Mouse (Mus musculus) adipose tissue, adult 10 weeks (tissue): Measurements from ENCODE around the gene Olfr39. TPM values are rescaled to one million over a fixed set of nuclear protein-coding genes. Genes with fewer than 3 reads are reported as not detected.

Experiments
- polyA plus RNA-seq: library from polyadenylated mRNA; stranded (reverse); fragments of 350-450 nt; fragmentation: Illumina TruSeq; extraction: RNeasy Lipid Tissue Mini Kit (QIAGEN cat#74804); gene quantifications from one replicate; pipeline ENCODE4 v1.2.3, GENCODE M21; 2014; ENCODE audit warnings: low read depth, low replicate concordance

Gene Olfr39
- not detected for polyA plus RNA-seq

GRCm38 (mm10) chr9:20282051-20282450 lies at the start of gene Olfr39:
TSS of gene Olfr39 (plus strand) at chr9:20282351.

GRCm38 (mm10) chr9:20236819-20237218 lies 45.3 kb upstream of the Olfr39 start, which contains the start of gene Olfr872:
TSS of gene Olfr872 (plus strand) at chr9:20237119.

DNA sequence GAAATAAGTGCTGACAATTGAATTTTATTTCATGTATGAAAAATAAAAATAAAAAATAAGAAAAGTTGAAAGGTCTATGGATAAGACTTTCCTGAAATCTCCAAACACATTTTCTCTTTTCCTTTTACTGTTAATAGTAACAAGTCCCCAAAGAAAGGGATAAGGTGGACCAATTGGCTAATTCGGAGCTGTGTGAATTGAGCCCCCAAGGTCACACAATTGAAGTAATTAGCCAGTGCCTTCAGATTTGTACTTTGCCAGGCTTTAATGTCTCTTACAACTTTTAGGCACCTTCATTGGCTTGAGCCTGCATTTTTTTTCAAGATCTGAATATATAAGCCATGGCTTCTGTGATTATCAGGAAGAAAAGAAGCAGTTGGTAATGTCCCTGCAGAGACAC lies 16.1 kb downstream of the Olfr39 start, which contains the start of gene Olfr873:
Olfr873 (plus strand) TSS at position 301 of the 400 bp plus-strand sequence.

GRCm38 (mm10) chr9:20335994-20336393 lies 53.8 kb downstream of the Olfr39 start, which contains the start of gene Olfr18:
TSS of gene Olfr18 (minus strand) at chr9:20336094.

Other genes with a start within 250 kb of the Olfr39 start
- not detected for gene Olfr867, start 224.8 kb upstream of the Olfr39 start, polyA plus RNA-seq
- gene Olfr868, start 183.7 kb upstream of the Olfr39 start, polyA plus RNA-seq: not detected
- not detected for gene Olfr869, start 153.3 kb upstream of the Olfr39 start, polyA plus RNA-seq
- not detected for gene Olfr870, start 108.3 kb upstream of the Olfr39 start, polyA plus RNA-seq
- gene Olfr871, start 70.1 kb upstream of the Olfr39 start, polyA plus RNA-seq: not detected
- gene Olfr872, start 45.2 kb upstream of the Olfr39 start, polyA plus RNA-seq: not detected
- gene Olfr873, start 16.2 kb downstream of the Olfr39 start, polyA plus RNA-seq: not detected
- not detected for gene Olfr18, start 53.7 kb downstream of the Olfr39 start, polyA plus RNA-seq
- gene Zfp560, start 102.8 kb downstream of the Olfr39 start, polyA plus RNA-seq: 23.9 TPM
- gene Zfp26, start 177.8 kb downstream of the Olfr39 start, polyA plus RNA-seq: 5.8 TPM
- 19.5 TPM for gene Zfp426, start 210.4 kb downstream of the Olfr39 start, polyA plus RNA-seq
- 17.4 TPM for gene Zfp266, start 239.1 kb downstream of the Olfr39 start, polyA plus RNA-seq